Mouse (Mus musculus): ENCODE data around the gene Nr6a1.

DNA sequence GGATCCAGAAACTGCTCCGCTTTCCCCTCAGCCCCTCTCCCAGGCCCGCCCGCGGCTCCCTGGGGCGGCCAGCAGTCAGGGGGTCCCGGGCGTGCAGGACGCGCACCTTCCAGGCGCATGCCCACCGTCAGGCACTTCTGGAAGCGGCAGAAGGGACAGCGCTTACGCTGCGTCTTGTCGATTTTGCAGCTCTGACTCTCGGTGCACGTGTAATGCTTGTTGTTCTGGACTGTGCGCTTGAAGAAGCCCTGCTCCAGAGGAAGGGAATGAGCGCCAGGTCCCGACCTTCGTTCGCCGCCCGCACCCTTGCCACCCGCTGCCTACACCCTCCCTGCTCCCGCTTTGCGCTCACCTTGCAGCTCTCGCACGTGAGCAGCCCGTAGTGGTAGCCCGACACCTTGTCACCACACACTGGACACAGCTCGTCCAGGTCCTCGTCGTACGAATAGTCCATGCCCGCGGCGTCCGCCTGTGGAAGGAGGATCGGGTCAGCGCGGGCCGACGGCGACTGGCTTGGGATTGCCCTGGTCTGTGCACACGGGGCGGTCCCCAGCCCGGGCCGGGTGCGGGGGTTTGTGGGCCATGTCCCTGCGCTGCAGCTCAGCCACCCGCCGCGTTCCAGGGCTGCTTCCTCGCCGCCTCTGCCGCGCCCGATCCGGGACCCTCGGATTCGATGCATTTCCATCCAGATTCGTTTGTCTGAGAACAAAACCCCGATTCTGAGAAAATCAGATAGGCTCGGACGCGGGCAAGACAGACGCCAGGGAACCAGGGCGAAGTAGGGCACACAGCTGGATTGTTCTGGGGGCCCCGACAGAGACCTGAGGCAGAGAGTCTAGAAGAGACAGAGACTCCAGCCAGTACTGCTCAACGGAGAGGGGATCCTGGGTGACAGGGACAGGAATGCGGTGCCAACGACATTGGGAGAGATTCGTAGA is 216.9 kb downstream of the Nr6a1 start:
- TF ChIP-seq POLR2A (IDR thresholded peaks at IDR 0.05; ENCODE audit: control insufficient read depth, extremely low read depth, insufficient read depth, low read length, poor library complexity) (no peak), CTCF (IDR thresholded peaks at IDR 0.05; ENCODE audit: borderline replicate concordance, control insufficient read depth, extremely low read depth, insufficient read depth, low read length, poor library complexity) (no peak)
